Mouse (Mus musculus) hindbrain, postnatal 0 days (tissue): ENCODE results near the gene Srsf4. TPM values are rescaled to one million over a fixed set of nuclear protein-coding genes. Genes with fewer than 3 reads are reported as not detected.
A peak's percentile ranks its signal among the peaks of the same experiment; 100 is the strongest.

Experiments used
- ATAC-seq: fragments of 200-750 bp; cut with Nextera tagmentation; 2 replicates; pipeline ENCODE4 v1.8.0; 2017; ENCODE audit warnings: mild to moderate bottlenecking, moderate TSS enrichment, moderate library complexity
- DNase-seq: peaks from one replicate; pipeline ENCODE4 v3.0.0-alpha.2; 2015; ENCODE audit warnings: low spot score
- H3K27ac ChIP-seq: fragments of 300-500 bp; sonication (generic); 2 replicates; pipeline ENCODE4 v1.5.1; 2014; ENCODE audit warnings: mild to moderate bottlenecking
- H3K27me3 ChIP-seq: fragments of 300-500 bp; sonication (generic); 2 replicates; pipeline ENCODE4 v1.6.1; 2014; ENCODE audit warnings: low read length, mixed read lengths; ENCODE audit not compliant: insufficient read depth
- H3K36me3 ChIP-seq: fragments of 300-500 bp; sonication (generic); 2 replicates; pipeline ENCODE4 v1.6.1; 2014; ENCODE audit warnings: low read length, mixed read lengths; ENCODE audit not compliant: insufficient read depth
- H3K4me1 ChIP-seq: fragments of 300-500 bp; sonication (generic); 2 replicates; pipeline ENCODE4 v1.6.1; 2014; ENCODE audit warnings: antibody characterized with exemption, low read length, mixed read lengths; ENCODE audit not compliant: insufficient read depth
- H3K4me2 ChIP-seq: fragments of 300-500 bp; sonication (generic); 2 replicates; pipeline ENCODE4 v1.6.1; 2014; ENCODE audit warnings: low read depth, mild to moderate bottlenecking, low read length, moderate library complexity, mixed read lengths
- H3K4me3 ChIP-seq: fragments of 300-500 bp; sonication (generic); 2 replicates; pipeline ENCODE4 v1.5.1; 2014; ENCODE audit warnings: low read length
- H3K9ac ChIP-seq: fragments of 300-500 bp; sonication (generic); replicated peaks from 2 replicates; pipeline ENCODE4 v1.6.1; 2014; ENCODE audit warnings: mild to moderate bottlenecking, low read length, moderate library complexity, mixed read lengths
- H3K9me3 ChIP-seq: fragments of 300-500 bp; sonication (generic); 2 replicates; pipeline ENCODE4 v1.6.1; 2016; ENCODE audit warnings: low read length, mixed read lengths
- CTCF ChIP-seq: IDR thresholded peaks from 2 replicates; pipeline ENCODE4 v1.5.1; 2016; ENCODE audit warnings: antibody characterized with exemption, control low read depth, low read depth
- WGBS: fragments of 180-500 bp; shearing (Covaris S2); extraction: QIAGEN DNeasy Blood & Tissue Kit; methylation state at CpG from one replicate; pipeline ENCODE4 v1.1.7; 2014; 5-methylcytosine and 5-hydroxymethylcytosine counted together
- polyA plus RNA-seq: library from polyadenylated mRNA; unstranded; fragments of >200 nt; fragmentation: Nextera tagmentation; extraction: Ambion mirVana; gene quantifications from 2 replicates; pipeline ENCODE4 v1.2.1, GENCODE M21; 2015
- total RNA-seq: library from RNA; depleted of rRNA; stranded (reverse); fragments of >200 nt; gene quantifications from 2 replicates; pipeline ENCODE4 v1.2.3, GENCODE M21; 2014

Srsf4 gene
- total and polyA plus RNA-seq, 2 experiments from 2014 or later = 25.9 to 76.0 TPM

GRCm38 (mm10) chr4:131921461-131922346 is 48.3 kb downstream of the Srsf4 start, which contains the start of gene Tmem200b:
Gene Tmem200b (plus strand): TSS chr4:131921771.
- Histone ChIP-seq H3K27ac (no peak within 1 kb of the TSS), H3K4me3 (peak within 1 kb of the TSS; percentile 48), H3K9me3 (no peaks in the 10 kb centered on the region), H3K4me1 (no peaks in the 10 kb centered on the region; the same call in 1 of the 2 replicates), H3K9ac (peak within 1 kb of the TSS; percentile 53), H3K4me2 (peak within 1 kb of the TSS; percentile 67), H3K36me3 (peaks cover 15% of the 10 kb centered on the region; the same call in 1 of the 2 replicates), H3K27me3 (peaks cover 43% of the 10 kb centered on the region)
- TF ChIP-seq CTCF = no peak
- 2% methylated on average over 107 of the region's 130 CpGs for WGBS
- ATAC-seq (no peak), DNase-seq (no peak)

DNA sequence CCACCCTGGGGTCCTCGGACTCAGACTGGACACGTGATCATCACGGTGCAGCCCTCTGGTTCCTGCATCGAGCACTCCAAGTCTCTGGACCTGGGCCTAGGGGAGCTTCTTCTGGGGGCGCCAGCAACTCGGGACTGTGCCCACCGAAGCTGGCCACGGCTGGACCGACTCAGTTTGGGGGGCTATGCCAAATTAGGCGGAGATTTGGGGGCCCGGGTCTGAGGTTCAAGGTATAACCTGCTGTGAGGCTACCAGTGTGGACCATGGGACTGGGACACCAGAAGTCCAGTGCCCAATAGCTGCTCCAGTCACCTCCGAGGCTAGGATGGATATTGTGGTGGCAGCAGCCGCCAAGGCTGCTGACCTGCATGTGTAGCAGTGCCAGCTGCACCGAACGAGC is 49.0 kb downstream of the Srsf4 start:
- peaks cover 15% of the 10 kb centered on the region; the same call in 1 of the 2 replicates for H3K36me3 ChIP-seq
- H3K9me3 ChIP-seq = no peaks in the 10 kb centered on the region
- DNase-seq (no peak), ATAC-seq (no peak)
- no peak for TF ChIP-seq CTCF
- peaks cover 40% of the 10 kb centered on the region for H3K27me3 ChIP-seq
- peak overlapping the region; percentile 67 for H3K4me2 ChIP-seq
- peak overlapping the region; percentile 53; the same call in 1 of the 2 replicates for H3K9ac ChIP-seq
- H3K27ac ChIP-seq = no peak overlapping the region
- no peaks in the 10 kb centered on the region; the same call in 1 of the 2 replicates for H3K4me1 ChIP-seq
- 59% methylated on average over 15 of the region's 15 CpGs for WGBS
- peak overlapping the region; percentile 48 for H3K4me3 ChIP-seq

- Histone ChIP-seq H3K27ac (no peak overlapping the region), H3K27me3 (peaks cover 25% of the 10 kb centered on the region), H3K4me1 (no peaks in the 10 kb centered on the region; the same call in 1 of the 2 replicates), H3K4me2 (no peak overlapping the region), H3K9me3 (no peaks in the 10 kb centered on the region), H3K9ac (no peak overlapping the region), H3K4me3 (no peak overlapping the region), H3K36me3 (peaks cover 26% of the 10 kb centered on the region; the same call in 1 of the 2 replicates)
- TF ChIP-seq CTCF = no peak
- ATAC-seq (no peak), DNase-seq (peak; percentile 38)
- 47% methylated on average over 6 of the region's 6 CpGs for WGBS
These were observed 50.8 kb downstream of the Srsf4 start for GRCm38 (mm10) chr4:131924096-131924810.

GRCm38 (mm10) chr4:131929146-131929545 is 55.7 kb downstream of the Srsf4 start:
- whole genome bisulfite sequencing = 90% methylated on average over 6 of the region's 6 CpGs
- no peaks in the 10 kb centered on the region; the same call in 1 of the 2 replicates for H3K4me1 ChIP-seq
- H3K36me3 ChIP-seq = peaks cover 40% of the 10 kb centered on the region; the same call in 1 of the 2 replicates
- H3K4me2 ChIP-seq = no peak overlapping the region
- no peaks in the 10 kb centered on the region for H3K27me3 ChIP-seq
- H3K9ac ChIP-seq = no peak overlapping the region
- H3K9me3 ChIP-seq = no peaks in the 10 kb centered on the region
- no peak overlapping the region for H3K4me3 ChIP-seq
- DNase-seq (no peak), ATAC-seq (no peak)
- TF ChIP-seq CTCF = no peak
- no peak overlapping the region for H3K27ac ChIP-seq

DNA sequence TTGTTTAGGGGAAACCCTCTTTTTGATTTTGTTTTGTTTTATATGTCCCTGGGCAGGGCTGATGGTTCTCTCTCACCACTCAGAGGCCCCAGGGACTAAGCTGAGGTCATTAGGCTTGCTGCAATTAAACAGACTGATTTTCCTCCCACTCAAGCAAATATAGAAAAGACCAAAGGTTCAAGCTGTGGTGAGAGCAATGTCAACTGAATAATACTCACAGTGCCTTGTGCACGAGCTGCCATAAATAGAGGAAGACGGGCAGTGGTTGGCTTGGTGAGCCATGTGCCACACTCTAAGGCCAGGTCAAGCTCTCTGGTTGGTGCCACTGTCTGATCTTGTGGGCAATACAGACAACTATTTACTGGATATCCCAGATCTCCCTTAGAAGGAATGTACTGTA is 66.0 kb downstream of the Srsf4 start:
- Histone ChIP-seq H3K27ac (no peak overlapping the region), H3K4me3 (no peak overlapping the region), H3K9me3 (no peaks in the 10 kb centered on the region), H3K4me1 (no peaks in the 10 kb centered on the region), H3K4me2 (no peak overlapping the region), H3K27me3 (no peaks in the 10 kb centered on the region), H3K9ac (no peak overlapping the region), H3K36me3 (peaks cover 10% of the 10 kb centered on the region; the same call in 1 of the 2 replicates)
- DNase-seq (no peak), ATAC-seq (no peak)
- no peak for TF ChIP-seq CTCF
- 72% methylated on average over 2 of the region's 2 CpGs for WGBS

DNA sequence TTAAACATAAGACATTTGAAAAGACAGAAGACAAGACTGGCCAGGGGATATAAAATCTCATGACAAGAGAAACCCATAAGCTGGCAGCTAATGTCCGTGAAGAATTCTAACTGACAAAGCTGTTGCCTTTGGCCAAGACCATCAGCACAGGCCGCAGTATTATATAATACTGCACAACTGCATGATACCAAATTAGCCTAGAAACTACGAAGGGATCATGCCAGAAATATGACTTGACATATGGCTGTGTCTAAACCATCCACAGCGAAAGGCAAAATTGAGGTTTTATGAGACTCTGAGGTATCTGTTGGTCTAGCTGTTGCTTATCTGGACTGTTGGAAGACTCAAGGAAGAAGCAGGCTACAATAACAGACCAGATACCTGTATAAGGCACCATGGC is 67.4 kb downstream of the Srsf4 start:
- ATAC-seq (no peak), DNase-seq (no peak)
- Histone ChIP-seq H3K4me3 (no peak overlapping the region), H3K4me1 (no peaks in the 10 kb centered on the region), H3K9ac (no peak overlapping the region), H3K27me3 (no peaks in the 10 kb centered on the region), H3K36me3 (no peaks in the 10 kb centered on the region), H3K4me2 (no peak overlapping the region), H3K9me3 (no peaks in the 10 kb centered on the region), H3K27ac (no peak overlapping the region)
- 89% methylated on average over 4 of the region's 4 CpGs for WGBS
- TF ChIP-seq CTCF = no peak
